Mouse (Mus musculus): ENCODE measurements around the gene Map3k5.

Map3k5 gene

GRCm38 (mm10) chr10:20190139-20190747, 256.0 kb downstream of the Map3k5 start:
- DNase-seq (ENCODE audit: low spot score in 2 of 2): no peak
